Mouse (Mus musculus) testis, postnatal 14 days (tissue): ENCODE measurements around the gene Olfr239.
"Not testable (repeated sequence)": the region's sequence is repeated elsewhere in the genome, so short reads cannot be mapped to it uniquely, and the experiment has no call there.

ENCODE experiments used
- DNase-seq: peaks from one replicate; pipeline ENCODE4 v3.0.0; 2021; ENCODE audit warnings: low spot score

Gene Olfr239

DNA sequence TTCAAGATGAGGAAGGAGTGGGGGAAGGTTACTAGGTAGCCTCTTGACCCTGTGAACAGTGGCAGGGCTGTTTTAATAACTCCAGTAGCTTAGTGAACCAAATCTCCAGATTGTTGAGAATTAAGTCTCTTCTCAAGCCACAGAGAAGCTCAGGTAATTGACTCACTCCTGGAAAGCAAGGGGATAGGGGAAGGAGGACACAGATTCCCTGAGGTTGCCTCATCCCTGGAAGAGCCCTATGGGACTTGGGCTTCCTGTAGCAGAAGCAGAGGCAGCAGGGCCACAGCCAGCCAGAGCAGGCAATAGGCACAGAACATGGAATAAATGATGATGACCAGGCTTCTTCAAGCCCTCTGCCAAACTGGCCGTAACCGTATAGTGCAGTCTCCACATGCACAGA, at the start of gene Olfr239:
Olfr239 (plus strand) TSS at position 301 of the 400 bp plus-strand sequence.
- DNase-seq = not testable (repeated sequence)

DNA sequence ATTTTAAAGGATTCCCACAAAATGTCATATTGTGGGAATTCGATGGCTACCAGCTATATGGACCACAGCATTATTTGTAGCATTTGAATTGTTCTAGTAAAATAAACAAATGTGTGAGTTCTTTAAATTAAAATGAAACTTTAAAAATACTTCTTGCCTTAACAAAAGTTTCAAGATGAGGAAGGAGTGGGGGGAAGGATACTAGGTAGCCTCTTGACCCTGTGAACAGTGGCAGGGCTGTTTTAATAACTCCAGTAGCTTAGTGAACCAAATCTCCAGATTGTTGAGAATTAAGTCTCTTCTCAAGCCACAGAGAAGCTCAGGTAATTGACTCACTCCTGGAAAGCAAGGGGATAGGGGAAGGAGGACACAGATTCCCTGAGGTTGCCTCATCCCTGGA, 23.0 kb upstream of the Olfr239 start, which contains the start of gene Olfr55:
Olfr55 (plus strand) TSS at position 301 of the 400 bp plus-strand sequence.
- DNase-seq = not testable (repeated sequence)

DNA sequence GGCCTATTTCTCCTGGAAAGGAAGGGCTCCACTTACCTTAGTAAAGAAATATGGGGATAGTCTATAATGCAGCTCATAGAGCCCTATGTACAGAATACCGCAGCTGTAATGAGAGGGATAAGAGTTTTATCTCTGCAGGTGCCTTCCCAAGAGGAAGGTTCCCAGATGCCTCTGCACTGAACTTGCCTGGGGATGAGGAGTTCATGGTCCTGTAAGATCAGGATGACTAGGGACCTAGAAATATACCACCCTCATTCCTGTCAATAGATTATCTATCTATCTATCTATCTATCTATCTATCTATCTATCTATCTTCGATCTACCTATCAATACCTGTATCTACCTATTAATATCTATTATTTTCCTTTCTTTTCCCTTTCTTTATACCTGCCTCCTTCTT, 30.5 kb downstream of the Olfr239 start, which contains the start of gene Olfr1564:
Olfr1564 (minus strand) TSS at position 101 of the 400 bp plus-strand sequence.
- DNase-seq = no peak

DNA sequence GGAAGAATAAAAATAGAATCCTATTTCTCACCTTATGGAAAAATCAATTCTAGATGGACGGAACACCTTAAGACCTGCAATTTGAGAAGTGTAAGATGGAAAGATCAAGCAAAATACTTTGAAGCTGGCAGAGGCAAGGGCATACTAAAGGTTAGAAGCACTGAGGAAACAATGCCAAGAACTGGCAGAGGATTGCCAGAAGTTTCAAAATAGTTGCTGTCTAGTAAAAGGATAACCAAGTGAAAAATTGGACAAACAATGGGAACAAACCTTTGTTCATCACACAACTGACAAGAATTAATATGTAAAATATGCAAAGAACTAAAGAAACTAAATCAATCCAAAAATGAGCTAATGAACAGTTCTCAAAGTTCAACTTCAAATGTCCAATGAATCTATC, 45.5 kb downstream of the Olfr239 start:
- DNase-seq = not testable (repeated sequence)
